Mouse (Mus musculus) liver, embryonic 16.5 days (tissue): Measurements from ENCODE around the gene Sbf2. TPM values are rescaled to one million over a fixed set of nuclear protein-coding genes. Genes with fewer than 3 reads are reported as not detected.
"Not testable (repeated sequence)": the region's sequence is repeated elsewhere in the genome, so short reads cannot be mapped to it uniquely, and the experiment has no call there.

Source experiments
- ATAC-seq: fragments of 200-750 bp; cut with Nextera tagmentation; 2 replicates; pipeline ENCODE4 v1.8.0; 2017; ENCODE audit warnings: low read depth, mild to moderate bottlenecking, moderate number of reproducible peaks, moderate library complexity
- H3K27ac ChIP-seq: fragments of 300-500 bp; sonication (generic); 2 replicates; pipeline ENCODE4 v1.5.1; 2014; ENCODE audit warnings: mild to moderate bottlenecking, low read length
- H3K27me3 ChIP-seq: fragments of 300-500 bp; sonication (generic); 2 replicates; pipeline ENCODE4 v1.6.1; 2014; ENCODE audit warnings: low read depth, low read length, mixed read lengths; ENCODE audit not compliant: control insufficient read depth, insufficient read depth
- H3K36me3 ChIP-seq: fragments of 300-500 bp; sonication (generic); 2 replicates; pipeline ENCODE4 v1.6.1; 2014; ENCODE audit warnings: mild to moderate bottlenecking; ENCODE audit not compliant: control insufficient read depth, insufficient read depth
- H3K4me1 ChIP-seq: fragments of 300-500 bp; sonication (generic); 2 replicates; pipeline ENCODE4 v1.6.1; 2014; ENCODE audit warnings: low read depth, low read length, mixed read lengths; ENCODE audit not compliant: control insufficient read depth
- H3K4me2 ChIP-seq: fragments of 300-500 bp; sonication (generic); 2 replicates; pipeline ENCODE4 v1.6.1; 2014; ENCODE audit warnings: low read depth, low read length, mixed read lengths
- H3K4me3 ChIP-seq: fragments of 300-500 bp; sonication (generic); 2 replicates; pipeline ENCODE4 v1.5.1; 2014; ENCODE audit warnings: low read depth, mild to moderate bottlenecking, low read length
- H3K9ac ChIP-seq: fragments of 300-500 bp; sonication (generic); 2 replicates; pipeline ENCODE4 v1.6.1; 2014; ENCODE audit warnings: low read depth, low read length
- H3K9me3 ChIP-seq: fragments of 300-500 bp; sonication (generic); replicated peaks from 2 replicates; pipeline ENCODE4 v1.6.1; 2016; ENCODE audit warnings: low read length; ENCODE audit not compliant: control insufficient read depth
- WGBS: fragments of 180-500 bp; shearing (Covaris S2); extraction: QIAGEN DNeasy Blood & Tissue Kit; methylation state at CpG from one replicate; pipeline ENCODE4 v1.1.7; 2014; ENCODE audit not compliant: insufficient replicate concordance; 5-methylcytosine and 5-hydroxymethylcytosine counted together
- polyA plus RNA-seq: library from polyadenylated mRNA; unstranded; fragments of >200 nt; fragmentation: Nextera tagmentation; extraction: Ambion mirVana; gene quantifications from 2 replicates; pipeline ENCODE4 v1.2.1, GENCODE M21; 2015

Sbf2 gene
- polyA plus RNA-seq, 1 experiment from 2014 or later, result 7.3 TPM

DNA sequence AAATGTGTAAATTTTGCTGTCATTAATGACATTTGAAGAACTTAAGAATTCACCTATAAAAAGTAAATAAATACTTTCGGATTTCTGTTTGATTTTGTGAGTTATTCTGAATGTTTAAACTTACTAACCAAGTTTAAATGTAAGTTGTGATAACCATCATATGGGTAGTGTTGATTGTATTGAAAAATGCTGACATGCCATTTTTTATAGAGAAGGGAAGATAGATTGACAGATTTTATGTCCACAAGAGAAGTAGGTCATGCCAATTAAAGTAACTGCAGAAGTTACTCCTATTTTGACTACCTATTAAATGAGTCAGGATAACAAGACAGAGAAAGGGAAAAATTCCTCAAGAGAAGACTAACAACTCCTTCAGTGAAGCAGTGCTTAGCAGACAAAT, 53.1 kb downstream of the Sbf2 start:
- no peak overlapping the region for H3K27ac ChIP-seq
- no peak for ATAC-seq
- WGBS, result 50% methylated on average over 1 of the region's 1 CpGs
- no peaks in the 10 kb centered on the region for H3K36me3 ChIP-seq
- no peak overlapping the region for H3K4me2 ChIP-seq
- H3K4me3 ChIP-seq, result no peak overlapping the region
- no peaks in the 10 kb centered on the region for H3K27me3 ChIP-seq
- no peak overlapping the region for H3K9ac ChIP-seq
- H3K4me1 ChIP-seq, result no peaks in the 10 kb centered on the region
- no peaks in the 10 kb centered on the region for H3K9me3 ChIP-seq

DNA sequence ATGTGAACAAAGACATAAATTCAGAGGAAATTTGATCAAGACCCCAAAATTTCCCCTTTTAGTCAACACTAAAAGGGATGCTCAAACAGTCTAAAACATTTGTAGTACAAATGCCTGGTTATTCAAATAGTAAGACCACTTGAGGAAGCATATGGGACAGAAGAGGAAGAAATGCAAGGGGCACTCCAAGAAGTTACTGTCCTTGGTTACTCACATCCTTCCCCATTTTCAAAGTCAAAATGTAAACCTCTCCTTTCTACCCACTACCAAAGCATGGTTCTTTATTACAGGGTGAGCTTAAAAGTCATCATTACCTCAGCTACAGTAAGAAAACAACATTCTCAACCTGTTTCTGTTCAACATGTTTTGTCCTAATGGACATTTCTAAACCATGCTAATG, 57.7 kb downstream of the Sbf2 start:
- Histone ChIP-seq H3K4me1 (no peaks in the 10 kb centered on the region), H3K9me3 (no peaks in the 10 kb centered on the region), H3K27ac (no peak overlapping the region), H3K4me2 (no peak overlapping the region), H3K27me3 (no peaks in the 10 kb centered on the region), H3K9ac (no peak overlapping the region), H3K36me3 (no peaks in the 10 kb centered on the region), H3K4me3 (no peak overlapping the region)
- no peak for ATAC-seq

DNA sequence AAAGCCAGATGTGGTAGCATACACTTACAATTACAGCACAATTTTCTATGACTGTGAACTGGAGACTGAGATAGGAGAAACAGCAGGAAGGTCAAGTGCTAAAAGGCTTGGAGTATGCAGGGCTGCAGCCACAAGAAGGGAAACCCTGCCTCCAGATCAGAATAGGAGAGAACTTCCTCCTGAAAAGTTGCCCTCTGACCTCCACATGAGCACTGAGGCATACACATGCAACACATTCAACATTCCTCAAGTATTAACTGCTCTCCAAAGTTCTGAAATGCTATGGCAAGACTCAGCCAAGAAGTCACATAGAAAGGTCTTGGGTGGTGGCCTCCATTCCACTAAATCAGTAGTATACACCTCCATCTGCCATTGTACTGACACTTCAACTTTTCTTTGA, 58.5 kb downstream of the Sbf2 start:
- H3K36me3 ChIP-seq, result no peaks in the 10 kb centered on the region
- no peak overlapping the region for H3K4me2 ChIP-seq
- H3K9me3 ChIP-seq, result no peaks in the 10 kb centered on the region
- no peak overlapping the region for H3K9ac ChIP-seq
- H3K4me3 ChIP-seq, result no peak overlapping the region
- H3K4me1 ChIP-seq, result no peaks in the 10 kb centered on the region
- no peak for ATAC-seq
- no peaks in the 10 kb centered on the region for H3K27me3 ChIP-seq
- no peak overlapping the region for H3K27ac ChIP-seq

DNA sequence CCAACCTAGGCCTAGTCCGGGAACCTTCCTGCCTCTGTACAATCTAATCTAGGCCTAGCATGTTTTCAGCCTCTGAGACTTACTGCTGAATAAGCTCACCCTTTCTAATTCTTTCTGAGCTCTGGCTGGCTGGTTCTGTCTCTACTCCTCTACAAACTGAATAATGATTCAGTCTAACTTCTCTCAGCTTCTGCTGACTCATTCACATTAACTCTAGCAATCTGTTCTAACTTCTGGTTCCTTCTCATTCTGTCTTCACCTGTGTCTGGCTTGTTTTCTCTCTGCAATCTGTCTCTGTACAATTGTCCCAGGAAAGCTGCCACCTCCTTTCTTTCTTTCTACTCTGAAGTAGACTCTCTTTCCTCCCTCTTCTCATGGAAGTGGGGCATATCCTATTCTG, 59.5 kb downstream of the Sbf2 start:
- Histone ChIP-seq H3K27ac (no peak overlapping the region), H3K4me1 (no peaks in the 10 kb centered on the region), H3K27me3 (no peaks in the 10 kb centered on the region), H3K9ac (no peak overlapping the region), H3K4me3 (no peak overlapping the region), H3K4me2 (no peak overlapping the region), H3K9me3 (no peaks in the 10 kb centered on the region), H3K36me3 (no peaks in the 10 kb centered on the region)
- ATAC-seq, result no peak
- WGBS, result 59% methylated on average over 1 of the region's 1 CpGs

DNA sequence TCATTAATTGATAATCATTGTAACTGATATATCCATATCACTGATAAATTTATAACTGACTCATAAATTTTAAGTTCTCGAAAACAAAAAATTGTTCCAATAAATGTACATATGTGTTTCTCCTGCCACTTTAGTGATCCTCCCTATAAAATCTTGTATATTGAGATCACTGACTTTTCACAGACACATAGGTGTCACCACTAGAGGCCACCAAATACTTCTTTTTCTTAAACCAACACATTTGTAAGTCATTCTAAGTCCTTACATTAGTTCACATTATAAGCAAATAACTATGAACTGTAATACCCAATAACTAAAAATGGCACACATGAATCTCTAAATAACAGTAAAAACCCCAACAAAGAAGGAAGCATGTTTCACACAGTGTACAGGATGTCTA, 66.5 kb downstream of the Sbf2 start:
- WGBS, result 53% methylated on average over 1 of the region's 1 CpGs
- Histone ChIP-seq H3K9ac (no peak overlapping the region), H3K36me3 (no peaks in the 10 kb centered on the region), H3K4me2 (no peak overlapping the region), H3K27me3 (no peaks in the 10 kb centered on the region), H3K27ac (no peak overlapping the region), H3K4me3 (no peak overlapping the region), H3K4me1 (no peaks in the 10 kb centered on the region), H3K9me3 (no peaks in the 10 kb centered on the region)
- no peak for ATAC-seq

DNA sequence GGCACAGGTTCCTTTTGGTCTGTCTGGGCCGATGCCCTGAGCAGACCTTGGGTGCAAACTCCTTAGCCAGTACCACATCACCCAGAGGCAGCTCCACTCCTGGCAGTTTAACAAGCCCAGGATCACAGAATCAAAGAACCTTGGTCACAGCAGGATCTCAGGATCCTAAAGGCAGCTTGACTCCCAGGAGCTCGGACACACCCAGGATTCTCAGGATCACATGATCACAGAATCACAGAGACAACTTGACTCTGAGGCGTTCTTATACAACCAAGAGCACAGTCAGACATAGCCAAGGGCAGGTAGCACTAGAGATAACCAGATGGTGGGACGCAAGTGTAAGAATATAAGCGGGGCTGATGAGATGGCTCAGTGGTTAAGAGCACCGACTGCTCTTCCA, 71.4 kb downstream of the Sbf2 start:
- Histone ChIP-seq H3K4me1 (no peaks in the 10 kb centered on the region), H3K27me3 (no peaks in the 10 kb centered on the region), H3K9ac (no peak overlapping the region), H3K27ac (no peak overlapping the region), H3K4me3 (no peak overlapping the region), H3K4me2 (no peak overlapping the region), H3K9me3 (no peaks in the 10 kb centered on the region), H3K36me3 (no peaks in the 10 kb centered on the region)
- ATAC-seq, result no peak
- WGBS, result 63% methylated on average over 6 of the region's 6 CpGs

DNA sequence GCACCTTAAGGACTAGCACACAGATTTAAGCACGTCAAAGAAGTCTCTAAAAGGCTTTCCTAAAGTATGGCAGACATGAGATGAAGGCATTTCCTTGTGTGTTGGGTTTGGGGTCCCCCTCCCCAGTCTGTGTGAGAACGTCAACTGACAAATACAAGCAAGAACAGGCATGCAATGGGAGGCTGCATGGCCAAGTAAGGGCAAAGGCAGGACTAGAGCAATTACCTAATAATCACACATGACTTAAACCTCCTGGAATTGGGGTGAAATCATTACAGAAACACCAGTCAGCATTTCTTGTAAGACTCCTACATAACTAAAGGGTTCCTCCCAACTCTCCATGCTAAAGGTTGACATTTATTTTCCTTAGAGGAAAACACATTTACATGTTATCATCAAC, 75.5 kb downstream of the Sbf2 start:
- no peaks in the 10 kb centered on the region for H3K27me3 ChIP-seq
- no peaks in the 10 kb centered on the region for H3K9me3 ChIP-seq
- no peaks in the 10 kb centered on the region for H3K4me1 ChIP-seq
- no peak overlapping the region for H3K4me3 ChIP-seq
- no peak overlapping the region for H3K27ac ChIP-seq
- no peak overlapping the region for H3K9ac ChIP-seq
- WGBS, result 50% methylated on average over 2 of the region's 2 CpGs
- no peaks in the 10 kb centered on the region for H3K36me3 ChIP-seq
- no peak for ATAC-seq
- no peak overlapping the region for H3K4me2 ChIP-seq

DNA sequence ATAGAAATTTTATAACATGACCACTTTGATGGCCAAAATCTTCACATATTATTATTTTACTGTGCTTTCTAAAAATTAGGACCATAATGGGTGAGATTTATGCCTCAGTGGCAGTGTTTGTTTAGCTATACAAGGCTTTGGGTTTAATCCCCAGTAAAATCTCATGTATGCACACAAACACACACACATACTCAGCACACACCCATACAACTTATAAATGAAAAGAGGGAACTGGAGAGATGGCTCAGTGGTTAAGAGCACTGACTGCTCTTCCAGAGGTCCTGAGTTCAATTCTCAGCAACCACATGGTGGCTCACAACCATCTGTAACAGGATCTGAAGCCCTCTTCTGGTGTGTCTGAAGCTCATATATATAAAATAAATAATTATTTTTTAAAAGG, 84.4 kb downstream of the Sbf2 start:
- not testable (repeated sequence) for H3K9ac ChIP-seq, H3K36me3 ChIP-seq, H3K4me1 ChIP-seq, H3K4me2 ChIP-seq, H3K27ac ChIP-seq, H3K9me3 ChIP-seq, ATAC-seq, H3K4me3 ChIP-seq, H3K27me3 ChIP-seq

DNA sequence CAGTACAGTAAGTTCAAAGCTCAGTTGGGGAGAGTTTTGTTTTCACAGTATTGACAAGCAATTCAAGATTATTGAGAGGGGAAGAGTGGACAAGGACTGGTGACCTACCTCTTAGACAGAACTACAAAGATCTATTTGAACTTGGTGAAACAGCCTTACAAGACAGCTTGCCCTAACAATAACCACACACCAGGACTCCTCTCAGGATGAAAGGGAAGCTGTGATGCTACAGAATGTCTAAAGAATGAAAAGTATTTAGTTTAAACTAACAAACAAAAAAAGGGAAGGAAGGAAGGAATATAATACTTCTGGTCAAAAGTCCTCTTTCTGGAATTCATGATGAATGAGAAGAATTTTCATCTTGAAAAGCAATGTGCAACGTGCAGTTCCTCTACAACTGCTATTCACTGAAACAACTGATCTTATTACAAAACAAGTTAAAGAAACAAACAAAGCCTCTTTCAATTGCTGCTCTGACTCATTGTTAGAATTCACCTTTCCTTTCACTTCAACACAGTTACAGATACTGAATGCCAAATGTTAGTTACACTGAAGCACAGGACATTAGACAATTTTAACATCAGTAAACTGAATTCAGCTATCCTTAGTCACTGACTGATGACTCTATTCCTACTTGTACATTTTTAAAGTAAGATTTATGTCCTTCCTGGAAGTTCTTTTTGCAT, 89.5 kb downstream of the Sbf2 start:
- no peaks in the 10 kb centered on the region for H3K4me1 ChIP-seq
- H3K9ac ChIP-seq, result no peak overlapping the region
- ATAC-seq, result no peak
- no peak overlapping the region for H3K27ac ChIP-seq
- H3K27me3 ChIP-seq, result no peaks in the 10 kb centered on the region
- WGBS, result 27% methylated on average over 1 of the region's 1 CpGs
- no peak overlapping the region for H3K4me2 ChIP-seq
- H3K9me3 ChIP-seq, result no peaks in the 10 kb centered on the region
- no peaks in the 10 kb centered on the region for H3K36me3 ChIP-seq
- no peak overlapping the region for H3K4me3 ChIP-seq
